Mouse (Mus musculus) liver, embryonic 11.5 days (tissue): ENCODE results near the gene Bcl2l12. TPM values are rescaled to one million over a fixed set of nuclear protein-coding genes. Genes with fewer than 3 reads are reported as not detected.

ENCODE experiments used
- ATAC-seq: fragments of 200-750 bp; cut with Nextera tagmentation; replicated peaks from 2 replicates; pipeline ENCODE4 v1.8.0; 2017; ENCODE audit warnings: moderate number of reproducible peaks, mild to moderate bottlenecking, moderate TSS enrichment, moderate library complexity; ENCODE audit not compliant: low FRiP score
- DNase-seq: peaks from one replicate; pipeline ENCODE4 v3.0.0-alpha.2; 2017; ENCODE audit warnings: low spot score
- H3K27ac ChIP-seq: fragments of 300-500 bp; sonication (generic); 2 replicates; pipeline ENCODE4 v1.5.1; 2014; ENCODE audit warnings: mild to moderate bottlenecking, low read depth, low read length, control low read depth
- H3K27me3 ChIP-seq: fragments of 300-500 bp; sonication (generic); replicated peaks from 2 replicates; pipeline ENCODE4 v1.6.1; 2014; ENCODE audit warnings: low read length, mixed read lengths; ENCODE audit not compliant: control insufficient read depth, insufficient read depth
- H3K36me3 ChIP-seq: fragments of 300-500 bp; sonication (generic); 2 replicates; pipeline ENCODE4 v1.6.1; 2014; ENCODE audit warnings: mild to moderate bottlenecking, low read length, moderate library complexity, mixed read lengths; ENCODE audit not compliant: control insufficient read depth, insufficient read depth
- H3K4me1 ChIP-seq: fragments of 300-500 bp; sonication (generic); replicated peaks from 2 replicates; pipeline ENCODE4 v1.6.1; 2014; ENCODE audit warnings: low read length, mixed read lengths; ENCODE audit not compliant: control insufficient read depth, insufficient read depth
- H3K4me2 ChIP-seq: fragments of 300-500 bp; sonication (generic); 2 replicates; pipeline ENCODE4 v1.6.1; 2014; ENCODE audit warnings: mild to moderate bottlenecking, control low read depth, moderate library complexity
- H3K4me3 ChIP-seq: fragments of 300-500 bp; sonication (generic); 2 replicates; pipeline ENCODE4 v1.5.1; 2014; ENCODE audit warnings: low read depth, low read length, control low read depth
- H3K9ac ChIP-seq: fragments of 300-500 bp; sonication (generic); 2 replicates; pipeline ENCODE4 v1.6.1; 2014; ENCODE audit warnings: low read depth, low read length, control low read depth
- H3K9me3 ChIP-seq: fragments of 300-500 bp; sonication (generic); 2 replicates; pipeline ENCODE4 v1.6.1; 2016; ENCODE audit warnings: low read length, inconsistent platforms, mixed read lengths; ENCODE audit not compliant: control insufficient read depth
- WGBS: fragments of 180-500 bp; shearing (Covaris S2); extraction: QIAGEN DNeasy Blood & Tissue Kit; methylation state at CpG from one replicate; pipeline ENCODE4 v1.1.7; 2014; 5-methylcytosine and 5-hydroxymethylcytosine counted together
- polyA plus RNA-seq: library from polyadenylated mRNA; unstranded; fragments of >200 nt; fragmentation: Nextera tagmentation; extraction: Ambion mirVana; gene quantifications from 2 replicates; pipeline ENCODE4 v1.2.1, GENCODE M21; 2014

Gene Bcl2l12
- 39.6 and 41.1 TPM in 2 replicates for polyA plus RNA-seq

DNA sequence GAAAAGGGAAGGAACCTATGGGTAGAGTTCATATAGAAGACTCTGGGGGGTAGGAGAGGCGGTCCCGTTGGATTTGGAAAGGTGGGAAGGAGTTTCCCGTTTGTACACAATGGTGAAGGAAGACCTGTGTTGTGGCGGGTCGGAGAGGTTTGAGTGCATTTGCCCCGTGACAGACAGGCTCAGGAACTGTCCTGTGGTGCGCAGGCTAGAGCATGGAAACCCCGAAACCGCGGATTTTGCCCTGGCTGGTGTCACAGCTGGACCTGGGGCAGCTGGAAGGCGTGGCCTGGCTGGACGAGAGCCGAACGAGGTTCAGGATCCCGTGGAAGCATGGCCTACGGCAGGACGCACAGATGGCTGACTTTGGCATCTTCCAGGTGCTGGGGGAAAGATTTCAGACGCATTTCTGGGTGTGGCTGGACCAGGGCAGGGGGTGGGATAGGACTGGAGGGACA is at the start of gene Bcl2l12:
Gene Bcl2l12, minus strand, starts transcription at position 212 of the 455 bp plus-strand sequence.
- Histone ChIP-seq H3K27me3 (no peaks in the 10 kb centered on the region), H3K9me3 (no peaks in the 10 kb centered on the region), H3K36me3 (peaks cover 41% of the 10 kb centered on the region), H3K9ac (peak within 1 kb of the TSS; percentile 94), H3K4me2 (peak within 1 kb of the TSS; percentile 99), H3K4me3 (peak within 1 kb of the TSS; percentile 80), H3K27ac (peak within 1 kb of the TSS; percentile 94), H3K4me1 (peaks cover 29% of the 10 kb centered on the region)
- 2% methylated on average over 18 of the region's 18 CpGs for WGBS
- ATAC-seq (peak; percentile 6; the same call in 1 of the 2 replicates), DNase-seq (peak; percentile 71)

DNA sequence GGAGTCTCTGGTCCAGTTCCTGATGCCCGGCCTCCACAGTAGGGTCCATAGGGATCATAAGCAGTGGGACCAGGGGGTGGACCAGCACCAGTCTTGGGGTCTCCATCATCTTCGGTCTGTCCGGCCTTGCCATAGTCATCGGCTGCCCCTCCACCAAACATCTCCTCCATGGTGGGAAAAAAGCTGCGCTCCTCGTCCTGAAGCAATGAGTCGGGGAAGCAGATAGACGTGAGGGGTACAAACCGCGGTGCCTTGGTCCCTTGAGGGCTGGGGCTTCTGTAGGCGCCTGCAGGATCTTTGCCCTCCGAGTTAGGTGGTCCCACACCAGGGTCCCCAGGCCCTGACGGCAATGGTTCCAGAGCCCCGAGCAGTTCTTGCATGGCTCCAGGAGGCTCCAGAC is 49.0 kb upstream of the Bcl2l12 start:
- ATAC-seq: no peak

DNA sequence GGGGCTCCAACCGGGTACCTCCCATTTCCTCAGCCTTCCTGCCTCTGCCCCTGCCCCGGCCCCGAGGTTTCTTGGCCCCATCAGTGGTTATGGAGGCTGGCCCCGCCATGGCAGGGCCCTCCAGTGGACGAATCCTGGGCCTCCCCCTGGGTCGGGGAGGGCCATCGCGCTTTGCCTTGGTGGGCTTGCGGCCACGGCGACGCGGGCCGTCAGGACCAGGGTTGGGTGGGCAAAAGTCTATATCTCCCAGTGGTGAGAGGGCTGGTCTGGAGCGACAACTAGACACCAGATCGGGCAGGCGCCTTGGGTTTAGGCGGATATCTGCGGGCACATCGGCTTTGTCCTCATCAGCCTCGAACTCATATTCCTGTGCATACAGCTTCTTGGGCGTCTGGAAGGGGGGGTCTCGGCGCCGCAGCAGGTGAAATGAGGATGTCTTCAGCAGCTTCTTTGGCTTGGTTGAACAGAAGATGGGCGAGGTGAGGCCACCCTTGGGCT is 48.4 kb upstream of the Bcl2l12 start:
- ATAC-seq: no peak
- Histone ChIP-seq H3K4me2 (no peak overlapping the region), H3K27ac (no peak overlapping the region), H3K9ac (no peak overlapping the region), H3K4me1 (peaks cover 9% of the 10 kb centered on the region), H3K27me3 (no peaks in the 10 kb centered on the region), H3K4me3 (no peak overlapping the region), H3K9me3 (no peaks in the 10 kb centered on the region), H3K36me3 (peaks cover 77% of the 10 kb centered on the region)
- no peak for DNase-seq
- 93% methylated on average over 26 of the region's 26 CpGs for WGBS

More for the DNA sequence above, 49.0 kb upstream of the Bcl2l12 start:
- peaks cover 12% of the 10 kb centered on the region for H3K4me1 ChIP-seq
- no peaks in the 10 kb centered on the region for H3K9me3 ChIP-seq
- no peak overlapping the region for H3K4me2 ChIP-seq
- no peak overlapping the region for H3K9ac ChIP-seq
- H3K27me3 ChIP-seq: no peaks in the 10 kb centered on the region
- H3K27ac ChIP-seq: no peak overlapping the region
- WGBS: 95% methylated on average over 14 of the region's 14 CpGs
- peaks cover 74% of the 10 kb centered on the region for H3K36me3 ChIP-seq
- no peak for DNase-seq
- no peak overlapping the region for H3K4me3 ChIP-seq

DNA sequence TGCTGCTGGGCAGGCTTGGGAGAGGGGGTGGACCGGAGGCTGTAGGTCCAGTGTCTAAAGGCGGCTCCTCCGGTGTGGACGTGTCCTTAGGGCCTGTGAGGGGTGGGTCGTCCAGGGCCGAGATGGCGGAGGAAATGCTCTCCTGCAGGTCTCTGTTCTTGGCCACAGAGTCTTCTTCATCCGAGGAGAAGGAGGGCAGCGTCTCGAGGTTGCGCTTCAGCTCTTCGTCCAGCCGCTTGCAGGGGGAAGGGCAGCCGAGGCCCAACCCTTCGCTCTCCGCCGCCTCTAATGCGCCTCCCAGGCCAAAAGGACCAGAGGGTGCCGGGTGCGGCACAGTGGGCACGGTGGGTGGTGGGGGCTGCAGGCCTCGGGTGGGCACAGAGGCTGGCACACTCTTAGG is 47.2 kb upstream of the Bcl2l12 start:
- Histone ChIP-seq H3K4me2 (no peak overlapping the region), H3K27me3 (no peaks in the 10 kb centered on the region), H3K27ac (no peak overlapping the region), H3K9me3 (no peaks in the 10 kb centered on the region), H3K4me3 (no peak overlapping the region), H3K9ac (no peak overlapping the region), H3K4me1 (no peaks in the 10 kb centered on the region), H3K36me3 (peaks cover 82% of the 10 kb centered on the region)
- ATAC-seq (no peak), DNase-seq (no peak)
- 93% methylated on average over 22 of the region's 22 CpGs for WGBS

DNA sequence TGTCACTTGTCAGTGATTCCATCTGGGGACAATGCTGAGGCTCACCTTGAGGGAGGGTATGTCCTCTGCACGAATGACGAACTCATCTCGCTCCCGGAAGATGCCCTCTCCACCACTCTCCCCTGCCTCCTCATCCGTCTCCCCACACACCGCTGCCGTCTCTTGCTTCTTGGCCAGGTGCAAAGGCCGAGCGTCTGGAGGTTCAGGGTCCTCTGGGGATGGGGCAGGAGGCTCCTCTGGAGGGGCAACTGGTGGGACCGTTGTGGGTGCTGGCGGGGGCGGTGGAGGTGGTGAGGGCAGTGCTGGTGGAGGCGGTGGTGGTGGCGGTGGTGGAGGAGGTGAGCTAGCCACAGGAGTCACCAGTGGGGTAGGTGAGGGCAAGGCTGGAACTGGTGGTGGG is 44.8 kb upstream of the Bcl2l12 start:
- DNase-seq (no peak), ATAC-seq (no peak)
- H3K9me3 ChIP-seq: no peaks in the 10 kb centered on the region
- no peaks in the 10 kb centered on the region for H3K4me1 ChIP-seq
- H3K36me3 ChIP-seq: peaks cover 81% of the 10 kb centered on the region
- H3K4me3 ChIP-seq: no peak overlapping the region
- 95% methylated on average over 14 of the region's 14 CpGs for WGBS
- no peak overlapping the region for H3K4me2 ChIP-seq
- no peaks in the 10 kb centered on the region for H3K27me3 ChIP-seq
- no peak overlapping the region for H3K9ac ChIP-seq
- H3K27ac ChIP-seq: no peak overlapping the region

DNA sequence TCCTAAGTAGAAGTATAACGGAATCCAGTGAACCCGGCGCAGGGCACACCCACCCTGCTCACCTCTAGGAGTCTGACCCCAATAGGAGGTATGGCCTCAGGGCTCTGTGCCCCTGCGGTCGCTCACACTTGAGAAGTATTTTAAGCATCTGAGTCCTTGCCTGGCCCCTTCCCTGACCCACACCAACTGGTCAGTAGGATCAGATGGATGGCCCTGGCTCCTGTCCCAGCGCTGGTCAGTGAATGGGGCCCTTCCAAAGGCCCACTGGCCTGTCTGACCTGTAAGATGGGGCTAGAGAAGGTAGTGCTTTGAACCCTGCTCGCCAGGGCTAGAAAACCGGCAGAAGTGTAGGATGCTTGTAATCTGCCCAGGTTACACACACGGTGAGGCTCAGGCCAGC is 42.3 kb upstream of the Bcl2l12 start:
- Histone ChIP-seq H3K9ac (no peak overlapping the region), H3K4me3 (no peak overlapping the region), H3K9me3 (no peaks in the 10 kb centered on the region), H3K4me1 (no peaks in the 10 kb centered on the region), H3K4me2 (no peak overlapping the region), H3K27ac (no peak overlapping the region), H3K27me3 (no peaks in the 10 kb centered on the region), H3K36me3 (peaks cover 77% of the 10 kb centered on the region)
- WGBS: 91% methylated on average over 9 of the region's 9 CpGs
- no peak for ATAC-seq
- DNase-seq: no peak

DNA sequence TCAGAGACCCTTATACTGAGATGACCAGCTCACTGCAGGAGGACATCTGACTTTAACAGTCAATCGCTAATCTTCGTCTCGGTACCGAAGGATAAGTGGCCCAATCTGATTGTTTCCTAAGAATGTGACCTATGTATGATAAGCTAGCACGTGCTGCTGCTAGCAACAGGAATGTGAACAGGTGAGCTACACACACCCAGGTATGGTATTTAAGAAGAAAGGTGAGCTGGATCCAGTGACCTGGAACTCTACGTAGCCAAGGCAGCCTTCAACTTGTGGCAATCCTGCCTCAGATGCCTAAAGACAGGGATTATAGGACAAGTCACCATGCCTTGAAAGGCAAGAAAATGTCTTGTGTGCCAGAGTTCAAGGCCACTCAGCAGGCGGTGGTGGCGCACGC is 39.9 kb upstream of the Bcl2l12 start:
- no peaks in the 10 kb centered on the region for H3K9me3 ChIP-seq
- no peak overlapping the region for H3K27ac ChIP-seq
- no peaks in the 10 kb centered on the region for H3K4me1 ChIP-seq
- H3K36me3 ChIP-seq: peaks cover 75% of the 10 kb centered on the region
- no peak for DNase-seq
- WGBS: 90% methylated on average over 9 of the region's 9 CpGs
- ATAC-seq: no peak
- no peaks in the 10 kb centered on the region for H3K27me3 ChIP-seq
- no peak overlapping the region for H3K4me3 ChIP-seq
- H3K4me2 ChIP-seq: no peak overlapping the region
- H3K9ac ChIP-seq: no peak overlapping the region

DNA sequence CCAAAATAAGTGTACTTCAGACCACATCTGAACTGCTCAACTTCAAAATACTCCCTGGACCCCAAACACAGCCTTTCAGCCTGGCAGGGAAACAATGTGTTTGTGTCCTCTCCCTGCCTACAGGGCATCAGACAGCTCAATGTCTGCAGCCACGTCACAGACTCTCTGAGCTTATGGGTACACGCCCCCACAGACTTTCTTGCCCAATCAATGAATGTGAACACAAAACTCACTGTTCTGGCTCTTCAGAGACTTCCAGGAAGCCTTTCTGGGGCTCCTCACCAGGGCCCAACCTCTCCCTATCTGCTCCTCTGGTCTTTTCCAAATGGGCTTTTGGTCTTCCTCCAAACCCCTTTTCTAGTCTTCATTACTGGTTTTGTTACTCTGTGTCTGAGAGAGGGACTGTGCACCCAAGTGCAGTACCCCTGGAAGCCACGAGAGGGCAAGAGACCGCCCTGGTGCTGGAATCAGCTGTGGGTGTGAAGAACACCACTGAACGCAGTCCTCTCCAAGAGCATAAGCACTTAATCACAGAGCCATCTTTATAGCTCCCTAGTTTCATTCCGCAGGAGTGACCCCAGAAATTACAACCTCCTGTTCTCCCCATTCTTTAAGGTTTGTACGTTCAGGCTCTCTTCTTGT is 39.3 kb upstream of the Bcl2l12 start:
- Histone ChIP-seq H3K27me3 (no peaks in the 10 kb centered on the region), H3K4me3 (no peak overlapping the region; the same call in 1 of the 2 replicates), H3K27ac (no peak overlapping the region), H3K4me2 (no peak overlapping the region), H3K9me3 (no peaks in the 10 kb centered on the region), H3K4me1 (no peaks in the 10 kb centered on the region), H3K36me3 (peaks cover 75% of the 10 kb centered on the region), H3K9ac (no peak overlapping the region)
- 63% methylated on average over 7 of the region's 7 CpGs for WGBS
- 0 out of 2 replicates have a peak, but pooled peaks have one; percentile 66 for ATAC-seq
- DNase-seq: peak; percentile 66

DNA sequence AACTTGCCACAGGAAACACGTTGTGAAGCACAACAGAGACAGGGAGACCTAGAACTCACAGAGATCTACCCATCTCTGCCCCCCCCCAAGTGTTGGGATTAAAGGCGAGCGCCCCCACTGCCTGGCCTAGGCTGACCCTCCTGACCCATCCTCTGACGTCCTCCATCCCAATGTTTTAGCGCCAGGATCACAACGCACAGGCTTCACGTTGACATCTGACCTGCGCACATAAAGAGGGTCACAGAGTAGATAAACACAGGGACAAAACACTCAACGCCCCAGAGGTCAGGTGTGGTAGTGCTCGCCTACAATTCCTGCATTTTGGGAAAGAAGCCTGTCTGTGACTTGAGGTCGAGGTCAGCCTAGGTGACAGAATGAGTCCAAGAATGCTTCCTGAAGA is 38.2 kb upstream of the Bcl2l12 start:
- H3K4me3 ChIP-seq: no peak overlapping the region
- H3K27me3 ChIP-seq: no peaks in the 10 kb centered on the region
- H3K27ac ChIP-seq: no peak overlapping the region
- DNase-seq: no peak
- H3K4me2 ChIP-seq: no peak overlapping the region
- 86% methylated on average over 11 of the region's 11 CpGs for WGBS
- H3K4me1 ChIP-seq: no peaks in the 10 kb centered on the region
- no peaks in the 10 kb centered on the region for H3K9me3 ChIP-seq
- H3K36me3 ChIP-seq: peaks cover 78% of the 10 kb centered on the region
- no peak for ATAC-seq
- no peak overlapping the region for H3K9ac ChIP-seq
